Mouse (Mus musculus): ENCODE data around the gene Nfkbie.
A peak's percentile ranks its signal among the peaks of the same experiment; 100 is the strongest.

The Nfkbie gene

GRCm38 (mm10) chr17:45563655-45564530, 8.4 kb downstream of the Nfkbie start, which contains the start of gene Slc35b2:
Gene Slc35b2 (plus strand): TSS chr17:45563874.
- peak; percentile 100 for DNase-seq

- peak; percentile 95 for DNase-seq
Observed at GRCm38 (mm10) chr17:45564531-45565084, 9.1 kb downstream of the Nfkbie start.

DNA sequence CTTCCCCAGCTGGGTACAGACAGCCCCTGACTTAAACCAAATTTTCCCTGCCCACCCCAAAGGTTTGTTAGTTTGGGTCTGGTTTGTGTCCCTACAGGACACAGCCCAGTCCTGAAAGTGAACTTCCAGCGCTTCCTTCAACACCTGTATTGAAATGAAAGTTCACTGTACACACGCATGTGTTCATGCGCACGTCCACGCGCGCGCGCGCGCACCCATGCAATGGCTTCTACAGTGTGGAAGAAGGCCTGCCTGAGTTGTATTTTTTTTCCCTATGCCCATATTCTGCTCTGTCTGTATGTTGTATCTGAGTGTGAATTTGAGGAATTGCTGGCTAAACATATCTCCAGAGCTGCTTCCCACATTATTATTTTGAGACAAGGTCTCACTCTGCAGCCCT, 9.6 kb downstream of the Nfkbie start:
- no peak for DNase-seq

DNA sequence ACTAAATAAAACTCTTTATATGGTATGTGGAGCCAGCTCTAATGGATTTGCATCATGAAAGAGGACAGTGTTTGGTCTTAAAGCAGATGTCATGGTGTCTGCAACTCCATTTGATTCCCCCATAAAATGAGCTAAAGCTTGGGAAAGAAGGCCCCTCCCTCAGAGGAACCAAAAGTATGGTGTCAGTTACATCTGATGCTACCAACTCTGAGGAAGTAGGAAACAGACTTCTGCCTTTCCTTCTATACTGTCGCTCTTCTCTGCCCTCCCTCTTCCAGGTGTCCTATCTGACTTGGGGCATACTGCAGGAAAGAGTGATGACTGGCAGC, 10.5 kb downstream of the Nfkbie start:
- no peak for DNase-seq

- no peak for DNase-seq
Observed at GRCm38 (mm10) chr17:45566360-45567161, 11.1 kb downstream of the Nfkbie start.

DNA sequence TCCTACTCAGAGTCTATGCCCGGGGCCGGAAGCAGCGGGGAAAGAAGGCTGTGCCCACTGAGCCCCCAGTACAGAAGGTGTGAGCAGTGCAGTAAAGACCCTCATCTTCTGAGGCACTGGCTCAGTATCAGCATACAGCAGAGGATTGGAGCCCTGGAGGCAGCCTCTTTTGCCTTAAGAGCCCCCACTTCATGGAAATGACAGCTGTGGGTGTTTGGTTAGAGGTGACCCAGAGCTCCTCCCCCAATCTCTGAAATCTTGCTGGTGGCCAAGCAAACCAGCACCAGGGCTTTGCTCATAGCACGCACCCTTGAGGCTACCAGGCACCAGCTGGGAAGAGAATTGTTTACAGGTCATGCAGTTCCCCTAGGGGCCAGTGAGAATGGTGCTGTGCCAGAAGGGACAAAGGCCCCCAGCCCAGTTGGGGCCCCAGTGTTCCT, 11.7 kb downstream of the Nfkbie start:
- no peak for DNase-seq

GRCm38 (mm10) chr17:45568990-45569389, 13.5 kb downstream of the Nfkbie start:
- DNase-seq = no peak

DNA sequence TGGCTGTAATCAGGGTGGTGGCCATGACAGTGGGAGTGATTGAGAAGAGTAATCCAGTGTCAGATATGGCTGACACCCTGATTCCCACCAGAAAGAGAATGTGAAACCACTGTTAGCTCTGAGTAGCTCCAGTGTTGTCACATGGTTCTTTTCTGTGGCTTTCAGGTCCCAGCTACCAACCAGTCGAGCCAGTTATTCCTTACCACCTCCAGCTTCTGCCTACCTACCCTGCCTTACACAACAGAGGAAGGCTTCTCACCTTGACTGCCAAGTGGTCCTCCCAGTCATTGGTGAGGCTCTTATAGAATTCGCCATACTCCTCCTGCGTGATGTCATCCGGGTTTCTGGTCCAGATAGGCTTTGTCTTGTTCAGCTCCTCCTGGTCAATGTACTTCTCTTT, 14.5 kb downstream of the Nfkbie start:
- no peak for DNase-seq

GRCm38 (mm10) chr17:45572103-45573086, 16.9 kb downstream of the Nfkbie start:
- peak; percentile 99 for DNase-seq

GRCm38 (mm10) chr17:45573087-45573779, 17.7 kb downstream of the Nfkbie start, which contains the start of gene Hsp90ab1:
Gene Hsp90ab1 (minus strand): TSS chr17:45573271.
- DNase-seq = peak; percentile 100

- peak; percentile 99 for DNase-seq
Observed at GRCm38 (mm10) chr17:45573780-45574123, 18.2 kb downstream of the Nfkbie start.

DNA sequence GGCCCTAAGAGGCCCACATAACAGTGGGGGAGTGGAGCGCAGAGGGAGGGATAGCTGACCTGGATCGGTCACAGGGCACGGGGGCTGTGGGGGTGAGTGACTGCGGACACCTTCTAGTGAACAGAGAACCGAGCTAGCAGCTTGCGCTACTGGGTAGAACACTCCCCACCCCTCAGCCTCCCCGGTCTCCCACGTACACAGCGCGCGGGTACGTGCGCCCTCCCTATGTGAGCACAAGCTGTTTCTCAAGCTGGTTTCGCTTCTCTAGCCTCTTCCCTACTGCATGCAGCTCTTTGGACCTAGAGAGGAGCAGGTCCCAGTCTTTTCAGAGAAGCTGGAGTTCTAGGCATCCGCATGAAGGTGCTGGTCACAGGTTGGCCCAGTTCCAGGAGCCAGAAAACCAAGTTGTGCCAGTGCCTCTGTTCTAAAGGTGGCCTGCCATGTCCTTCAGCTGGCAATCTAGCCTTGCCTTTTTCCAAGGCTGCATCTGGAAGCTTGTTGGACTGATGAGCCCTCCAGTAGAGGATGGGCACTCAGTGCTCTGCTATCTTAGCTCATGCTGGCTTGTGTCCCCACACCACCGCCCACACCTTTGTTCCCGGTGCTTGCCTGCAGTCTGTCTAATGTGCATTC, 18.7 kb downstream of the Nfkbie start:
- peak; percentile 98 for DNase-seq

DNA sequence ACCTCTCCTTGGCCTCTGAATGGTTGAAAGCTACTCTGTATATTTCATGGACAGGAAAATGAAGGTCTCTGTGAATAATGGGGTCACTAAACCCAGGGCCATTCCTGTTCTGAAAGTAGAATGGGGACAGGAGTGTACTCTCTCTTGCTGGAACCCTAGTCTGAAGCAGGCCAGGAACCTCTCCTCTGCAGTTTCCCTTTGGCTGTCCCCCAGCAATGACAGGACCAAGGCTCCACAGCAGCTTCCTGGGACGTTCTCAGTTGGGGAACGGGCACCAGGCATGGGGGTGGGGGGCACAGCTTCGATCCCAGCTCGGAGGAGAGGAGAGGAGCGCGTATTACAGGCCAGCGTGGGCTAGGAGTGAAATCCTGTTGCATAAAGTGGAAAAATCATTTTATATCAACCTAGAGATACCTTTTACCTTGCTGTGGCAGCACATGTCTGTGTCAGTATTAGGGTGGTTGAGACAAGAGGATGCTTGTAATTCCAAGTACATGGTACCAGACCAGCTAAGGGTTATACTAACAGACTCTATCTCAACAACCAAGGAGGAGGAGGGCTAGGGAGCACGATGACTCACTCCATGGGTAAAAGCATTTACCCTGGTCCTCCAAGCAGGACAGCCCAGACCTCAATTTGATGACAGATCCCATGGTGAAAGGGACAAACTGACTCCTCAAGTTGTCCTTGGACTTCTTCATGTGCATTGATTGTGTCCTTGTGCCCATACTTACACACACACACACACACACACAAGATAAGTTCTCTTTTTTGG, 19.8 kb downstream of the Nfkbie start:
- DNase-seq = no peak

DNA sequence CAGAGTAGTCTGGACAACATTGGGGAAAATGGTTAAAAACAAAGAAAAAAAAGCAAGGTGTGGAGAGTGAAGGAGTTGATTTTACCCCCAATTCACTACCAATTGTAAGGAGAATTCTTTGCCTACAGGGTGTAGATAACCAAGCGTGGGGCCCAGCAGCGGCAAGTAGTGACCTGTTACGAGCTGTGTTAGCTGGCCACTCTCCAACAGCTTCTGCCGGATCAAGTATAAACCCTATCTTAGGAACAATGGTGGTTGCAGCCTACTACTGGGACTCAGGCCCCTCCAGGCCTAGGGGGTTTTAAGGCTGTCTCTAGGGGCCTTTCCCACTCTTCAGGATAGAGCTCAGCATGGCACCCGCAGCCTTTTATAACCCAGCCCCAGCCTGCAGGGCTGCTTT, 22.7 kb downstream of the Nfkbie start:
- DNase-seq = no peak

GRCm38 (mm10) chr17:45578843-45579242, 23.3 kb downstream of the Nfkbie start:
- no peak for DNase-seq

DNA sequence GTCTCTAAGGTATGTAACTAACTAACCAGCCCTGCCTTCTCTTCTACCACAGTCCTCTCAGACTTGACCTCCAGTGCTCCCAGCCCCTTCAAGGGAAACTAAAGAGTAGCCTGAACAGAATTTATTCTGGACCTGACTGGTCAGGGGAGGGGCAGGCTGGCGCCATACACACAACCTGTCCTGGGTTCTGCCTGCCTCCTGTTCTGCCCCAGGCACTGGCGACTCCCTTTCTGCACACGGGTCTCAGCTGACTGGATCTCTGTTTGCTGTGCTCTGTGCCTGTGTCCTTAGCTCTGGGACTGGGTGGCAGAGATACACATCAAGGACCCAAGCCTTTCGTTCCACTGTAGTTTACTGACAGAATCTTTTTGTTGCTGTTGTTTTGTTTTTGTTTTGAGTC, 24.1 kb downstream of the Nfkbie start:
- DNase-seq = no peak

GRCm38 (mm10) chr17:45580958-45581477, 25.5 kb downstream of the Nfkbie start:
- peak; percentile 97 for DNase-seq

GRCm38 (mm10) chr17:45581567-45581983, 26.1 kb downstream of the Nfkbie start:
- DNase-seq = peak; percentile 96

DNA sequence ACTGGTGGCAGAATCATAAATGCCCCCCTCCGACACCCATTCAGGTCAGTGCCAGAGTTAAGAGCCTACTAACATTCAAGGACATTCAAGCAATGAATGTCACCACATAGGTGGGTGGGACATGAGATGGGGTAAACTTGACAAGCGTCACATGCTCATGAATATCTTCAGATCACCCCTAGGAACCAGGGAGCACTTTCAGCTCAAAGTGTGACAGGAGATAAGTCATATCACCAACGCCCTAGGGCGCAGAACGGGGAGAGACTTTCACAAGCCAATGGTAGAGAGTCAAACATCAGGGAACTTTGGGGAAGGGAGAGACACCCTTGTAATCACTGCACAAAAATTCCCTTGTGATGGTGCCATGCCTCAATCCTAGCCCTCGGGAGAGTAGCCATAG, 26.7 kb downstream of the Nfkbie start:
- no peak for DNase-seq

- peak; percentile 86 for DNase-seq
Observed at GRCm38 (mm10) chr17:45582715-45583355, 27.3 kb downstream of the Nfkbie start.

Measured in heart, adult 11 months (tissue).